Mouse (Mus musculus): ENCODE measurements around the gene Akt3. TPM values are rescaled to one million over a fixed set of nuclear protein-coding genes. Genes with fewer than 3 reads are reported as not detected.

Akt3 gene
- polyA plus RNA-seq, 1 experiment from 2014 or later = 3.4 TPM

DNA sequence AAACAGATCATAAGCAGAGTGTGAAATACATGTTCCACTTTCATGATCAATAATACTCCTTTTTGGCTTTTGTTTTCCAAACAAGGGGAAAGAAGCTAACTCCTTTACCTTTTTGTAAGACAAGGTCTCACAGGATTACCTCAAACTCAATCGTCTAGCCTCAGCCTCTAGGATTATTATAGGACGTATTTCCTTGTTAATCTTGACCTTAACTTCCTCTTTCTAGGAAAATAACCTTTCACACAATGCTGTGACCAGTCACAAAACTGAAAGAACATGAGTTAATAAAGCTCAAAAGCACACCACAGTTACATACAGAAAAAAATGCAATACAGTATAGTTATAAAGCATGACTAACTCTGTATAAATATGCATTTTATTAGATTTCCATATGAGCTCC, 126.5 kb downstream of the Akt3 start:
- Histone ChIP-seq H3K27me3 (ENCODE audit: insufficient read depth, low read length) (no peaks in the 10 kb centered on the region), H3K9me3 (replicated peaks; ENCODE audit: low read length) (no peaks in the 10 kb centered on the region), H3K36me3 (ENCODE audit: insufficient read depth, low read length) (no peaks in the 10 kb centered on the region), H3K4me3 (replicated peaks; ENCODE audit: low read depth, low read length) (no peak overlapping the region), H3K4me1 (replicated peaks; ENCODE audit: insufficient read depth, low read length) (no peaks in the 10 kb centered on the region), H3K9ac (ENCODE audit: low read depth, low read length) (no peak overlapping the region), H3K4me2 (ENCODE audit: low read length) (no peak overlapping the region), H3K27ac (no peak overlapping the region)
- TF ChIP-seq CTCF (IDR thresholded peaks at IDR 0.05; ENCODE audit: low read depth) = no peak
- DNase-seq (ENCODE audit: low spot score) (no peak), ATAC-seq (replicated peaks; ENCODE audit: low FRiP score, low read depth) (no peak)
- 62% methylated on average over 2 of the region's 2 CpGs for WGBS

DNA sequence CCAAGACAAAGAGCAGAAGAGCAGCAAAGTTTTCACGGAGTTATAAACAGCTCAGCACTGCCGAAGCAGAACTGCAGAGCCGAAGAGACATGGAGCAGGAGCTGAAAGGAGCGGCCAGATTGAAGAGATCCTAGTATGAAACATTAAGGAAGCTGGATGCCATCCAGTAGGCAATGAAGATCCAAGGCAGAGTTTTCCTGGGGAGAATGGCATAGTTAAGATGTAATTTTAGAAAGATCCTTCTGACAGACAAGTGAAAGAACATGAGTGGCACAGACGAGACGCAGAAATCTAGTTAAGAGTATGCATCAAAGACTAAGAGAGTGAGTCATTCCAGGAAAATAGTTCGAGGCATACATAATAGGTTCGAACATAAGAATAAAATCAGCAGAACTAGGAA, 131.3 kb downstream of the Akt3 start:
- ATAC-seq (replicated peaks; ENCODE audit: low FRiP score, low read depth) = no peak
- H3K4me3 ChIP-seq (replicated peaks; ENCODE audit: low read depth, low read length) = no peak overlapping the region
- H3K27ac ChIP-seq = no peak overlapping the region
- no peak overlapping the region for H3K4me2 ChIP-seq (ENCODE audit: low read length)
- 84% methylated on average over 8 of the region's 8 CpGs for WGBS
- H3K36me3 ChIP-seq (ENCODE audit: insufficient read depth, low read length) = no peaks in the 10 kb centered on the region
- DNase-seq (ENCODE audit: low spot score) = no peak
- no peaks in the 10 kb centered on the region for H3K9me3 ChIP-seq (replicated peaks; ENCODE audit: low read length)
- H3K4me1 ChIP-seq (replicated peaks; ENCODE audit: insufficient read depth, low read length) = no peaks in the 10 kb centered on the region
- H3K9ac ChIP-seq (ENCODE audit: low read depth, low read length) = no peak overlapping the region
- H3K27me3 ChIP-seq (ENCODE audit: insufficient read depth, low read length) = no peaks in the 10 kb centered on the region
- TF ChIP-seq CTCF (IDR thresholded peaks at IDR 0.05; ENCODE audit: low read depth) = no peak

DNA sequence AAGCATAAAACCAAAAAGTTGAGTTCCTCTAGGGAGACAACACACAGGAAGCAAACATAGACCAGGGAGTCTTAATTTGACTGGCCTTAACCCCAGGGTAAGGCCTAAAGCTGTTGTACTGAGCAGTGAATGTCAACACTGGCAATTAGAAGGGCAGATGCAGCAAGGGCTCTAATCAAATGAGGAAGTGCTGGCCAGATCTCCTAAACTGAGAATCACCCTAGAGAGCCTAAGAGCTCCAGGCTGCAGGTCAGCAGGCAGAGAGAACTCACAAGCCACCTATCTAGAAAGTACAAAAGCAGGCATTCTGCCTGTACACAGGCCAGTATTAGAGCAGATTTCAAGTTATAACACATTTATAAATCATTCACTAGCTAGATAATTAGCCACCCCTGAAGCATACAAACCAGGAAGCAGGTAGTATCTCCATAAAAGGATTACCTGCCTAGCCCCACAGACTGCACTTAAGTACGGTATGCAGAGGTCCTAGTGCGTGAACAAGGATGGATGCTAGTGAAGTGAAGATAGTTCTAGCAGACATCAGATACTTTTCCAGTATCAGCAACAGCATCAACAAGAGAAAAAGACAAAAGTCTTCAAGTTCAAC, 147.2 kb downstream of the Akt3 start:
- DNase-seq (ENCODE audit: low spot score) = peak; percentile 10
- ATAC-seq (replicated peaks; ENCODE audit: low FRiP score, low read depth) = no peak
- no peak overlapping the region for H3K4me2 ChIP-seq (ENCODE audit: low read length)
- TF ChIP-seq CTCF (IDR thresholded peaks at IDR 0.05; ENCODE audit: low read depth) = no peak
- H3K9me3 ChIP-seq (replicated peaks; ENCODE audit: low read length) = no peaks in the 10 kb centered on the region
- no peak overlapping the region for H3K9ac ChIP-seq (ENCODE audit: low read depth, low read length)
- H3K36me3 ChIP-seq (ENCODE audit: insufficient read depth, low read length) = no peaks in the 10 kb centered on the region
- H3K27me3 ChIP-seq (ENCODE audit: insufficient read depth, low read length) = no peaks in the 10 kb centered on the region
- H3K4me3 ChIP-seq (replicated peaks; ENCODE audit: low read depth, low read length) = no peak overlapping the region
- 75% methylated on average over 2 of the region's 2 CpGs for WGBS
- H3K4me1 ChIP-seq (replicated peaks; ENCODE audit: insufficient read depth, low read length) = no peaks in the 10 kb centered on the region
- H3K27ac ChIP-seq = no peak overlapping the region

DNA sequence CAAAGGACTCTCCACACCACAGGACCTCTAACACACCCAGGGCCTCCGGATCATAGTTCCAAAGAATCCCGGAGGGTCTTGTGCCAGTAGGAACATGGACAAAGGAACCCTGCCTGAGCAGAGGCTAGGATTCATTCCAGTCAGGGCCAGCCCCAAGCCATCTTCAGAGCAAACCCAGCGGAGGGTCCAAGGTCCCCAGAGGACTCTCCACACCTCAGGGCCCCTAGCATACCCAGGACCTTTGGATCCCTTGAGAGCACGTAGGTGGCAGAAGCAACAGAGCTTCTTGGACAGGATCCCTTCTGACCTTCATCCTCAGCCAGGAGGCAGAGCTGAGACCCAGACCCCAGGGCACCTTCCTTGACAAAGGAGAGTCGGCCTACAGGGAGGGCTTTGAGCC, 167.5 kb downstream of the Akt3 start:
- H3K9ac ChIP-seq (ENCODE audit: low read depth, low read length) = no peak overlapping the region
- 93% methylated on average over 5 of the region's 5 CpGs for WGBS
- no peaks in the 10 kb centered on the region for H3K36me3 ChIP-seq (ENCODE audit: insufficient read depth, low read length)
- ATAC-seq (replicated peaks; ENCODE audit: low FRiP score, low read depth) = no peak
- H3K27ac ChIP-seq = no peak overlapping the region
- no peak overlapping the region for H3K4me3 ChIP-seq (replicated peaks; ENCODE audit: low read depth, low read length)
- no peak for TF ChIP-seq CTCF (IDR thresholded peaks at IDR 0.05; ENCODE audit: low read depth)
- H3K4me2 ChIP-seq (ENCODE audit: low read length) = no peak overlapping the region
- no peaks in the 10 kb centered on the region for H3K4me1 ChIP-seq (replicated peaks; ENCODE audit: insufficient read depth, low read length)
- H3K9me3 ChIP-seq (replicated peaks; ENCODE audit: low read length) = no peaks in the 10 kb centered on the region
- DNase-seq (ENCODE audit: low spot score) = no peak
- H3K27me3 ChIP-seq (ENCODE audit: insufficient read depth, low read length) = no peaks in the 10 kb centered on the region

DNA sequence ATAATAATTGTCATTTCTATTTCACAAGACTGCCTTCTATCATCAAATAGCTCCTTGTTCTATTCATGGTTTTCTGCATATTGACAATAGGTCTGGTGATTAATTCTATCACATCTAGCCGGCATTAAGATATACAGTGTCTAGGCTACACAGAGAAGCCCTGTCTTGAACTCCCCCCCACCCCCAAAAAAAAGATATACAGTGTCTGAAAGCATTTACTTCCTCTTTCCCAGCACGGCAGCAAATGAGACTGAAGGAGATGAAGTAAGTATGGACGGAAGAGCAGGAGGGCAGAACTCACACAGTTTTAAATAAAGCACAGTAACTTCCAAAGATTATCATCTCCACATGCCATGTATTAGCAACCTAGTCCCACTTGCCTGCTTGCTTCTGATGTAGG, 168.5 kb downstream of the Akt3 start:
- no peak for TF ChIP-seq CTCF (IDR thresholded peaks at IDR 0.05; ENCODE audit: low read depth)
- H3K9me3 ChIP-seq (replicated peaks; ENCODE audit: low read length) = no peaks in the 10 kb centered on the region
- WGBS = 48% methylated on average over 3 of the region's 3 CpGs
- H3K27me3 ChIP-seq (ENCODE audit: insufficient read depth, low read length) = no peaks in the 10 kb centered on the region
- no peak overlapping the region for H3K4me2 ChIP-seq (ENCODE audit: low read length)
- no peaks in the 10 kb centered on the region for H3K4me1 ChIP-seq (replicated peaks; ENCODE audit: insufficient read depth, low read length)
- no peak for ATAC-seq (replicated peaks; ENCODE audit: low FRiP score, low read depth)
- no peak for DNase-seq (ENCODE audit: low spot score)
- no peak overlapping the region for H3K27ac ChIP-seq
- no peak overlapping the region for H3K4me3 ChIP-seq (replicated peaks; ENCODE audit: low read depth, low read length)
- H3K9ac ChIP-seq (ENCODE audit: low read depth, low read length) = no peak overlapping the region
- no peaks in the 10 kb centered on the region for H3K36me3 ChIP-seq (ENCODE audit: insufficient read depth, low read length)

DNA sequence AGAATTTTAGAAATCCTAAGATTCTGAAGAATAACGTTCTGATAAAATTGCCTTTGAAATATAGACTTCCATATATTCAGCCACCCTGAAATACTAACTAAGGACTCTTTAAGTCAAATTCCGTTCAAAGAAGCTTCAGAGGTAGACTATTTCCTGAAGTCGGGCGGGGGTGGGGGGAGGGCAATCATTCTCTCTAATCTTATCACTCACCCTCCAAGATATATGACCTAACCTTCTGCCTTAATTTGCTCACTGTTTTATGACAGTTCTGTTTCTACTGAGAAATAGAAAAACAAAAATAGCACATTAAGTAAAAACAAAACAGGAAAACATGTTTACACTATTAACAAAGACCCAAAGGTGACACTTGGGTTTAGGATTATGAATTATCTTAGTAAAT, 169.0 kb downstream of the Akt3 start:
- H3K4me2 ChIP-seq (ENCODE audit: low read length) = no peak overlapping the region
- DNase-seq (ENCODE audit: low spot score) = no peak

More for the DNA sequence above, 169.0 kb downstream of the Akt3 start:
- no peak for TF ChIP-seq CTCF (IDR thresholded peaks at IDR 0.05; ENCODE audit: low read depth)
- Histone ChIP-seq H3K9ac (ENCODE audit: low read depth, low read length) (no peak overlapping the region), H3K27ac (no peak overlapping the region), H3K36me3 (ENCODE audit: insufficient read depth, low read length) (no peaks in the 10 kb centered on the region), H3K4me1 (replicated peaks; ENCODE audit: insufficient read depth, low read length) (no peaks in the 10 kb centered on the region), H3K27me3 (ENCODE audit: insufficient read depth, low read length) (no peaks in the 10 kb centered on the region), H3K4me3 (replicated peaks; ENCODE audit: low read depth, low read length) (no peak overlapping the region), H3K9me3 (replicated peaks; ENCODE audit: low read length) (no peaks in the 10 kb centered on the region)
- WGBS = 69% methylated on average over 4 of the region's 4 CpGs
- no peak for ATAC-seq (replicated peaks; ENCODE audit: low FRiP score, low read depth)

All from kidney, postnatal 0 days (tissue).